Mouse (Mus musculus): Measurements from ENCODE around the gene Olfr1134. TPM values are rescaled to one million over a fixed set of nuclear protein-coding genes. Genes with fewer than 3 reads are reported as not detected.
"Not testable (repeated sequence)": the region's sequence is repeated elsewhere in the genome, so short reads cannot be mapped to it uniquely, and the experiment has no call there.

Gene Olfr1134
- not detected in 2 replicates for polyA plus RNA-seq (2016; fragmentation: Nextera tagmentation; extraction: Ambion mirVana)

GRCm38 (mm10) chr2:87658360-87658759, at the start of gene Olfr1134:
Gene Olfr1134 (minus strand): TSS chr2:87658460.
- no peak within 1 kb of the TSS for H3K9ac ChIP-seq
- H3K4me2 ChIP-seq: no peak within 1 kb of the TSS
- no peaks in the 10 kb centered on the region for H3K9me3 ChIP-seq (replicated peaks)
- H3K27me3 ChIP-seq (replicated peaks): no peaks in the 10 kb centered on the region
- no peaks in the 10 kb centered on the region for H3K4me1 ChIP-seq
- ATAC-seq: no peak
- no peaks in the 10 kb centered on the region for H3K36me3 ChIP-seq
- WGBS (ENCODE audit: insufficient replicate concordance): 65% methylated on average over 2 of the region's 2 CpGs
- H3K4me3 ChIP-seq: no peak within 1 kb of the TSS
- no peak within 1 kb of the TSS for H3K27ac ChIP-seq

DNA sequence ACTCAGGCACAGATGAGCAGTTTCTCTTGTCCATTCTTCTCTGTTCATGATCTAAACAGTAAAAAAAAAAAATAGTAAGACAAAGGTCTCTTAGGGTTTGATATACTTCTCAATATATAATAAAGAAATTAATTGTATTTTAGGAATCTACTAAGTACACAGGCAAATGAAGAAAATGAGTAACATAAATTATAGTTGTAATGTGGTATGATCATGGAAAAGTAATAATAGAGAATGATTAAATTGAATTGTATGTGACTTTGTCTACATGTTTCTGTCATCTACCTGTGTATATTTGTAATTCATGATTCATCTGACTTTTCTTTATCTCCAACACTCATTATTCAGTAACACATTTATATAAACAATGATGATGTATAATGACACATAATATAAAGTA, 35.6 kb upstream of the Olfr1134 start, which contains the start of gene Olfr1136:
Gene Olfr1136 (minus strand): TSS at position 101 of the 400 bp plus-strand sequence.
- H3K4me1 ChIP-seq: no peaks in the 10 kb centered on the region

DNA sequence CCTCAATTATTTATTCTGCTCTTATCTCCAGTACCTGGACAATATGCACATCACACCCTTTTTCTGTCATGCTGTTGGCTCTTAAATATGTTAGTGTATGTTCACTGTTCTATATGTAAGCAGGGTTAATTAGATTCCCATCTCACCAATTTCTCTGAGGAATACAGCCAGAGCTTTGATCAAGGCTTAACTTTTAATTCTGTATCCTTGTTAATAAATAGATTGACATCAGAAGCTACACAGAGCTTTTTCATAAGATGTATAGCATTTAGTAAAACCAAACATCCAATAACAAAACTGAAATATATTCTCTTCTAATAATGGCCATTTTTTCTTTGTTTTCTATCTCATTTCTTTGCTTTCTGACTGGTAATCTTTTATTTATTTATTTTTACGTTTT, 15.3 kb upstream of the Olfr1134 start, which contains the start of gene Olfr1135:
Gene Olfr1135 (minus strand): TSS at position 101 of the 400 bp plus-strand sequence.
- Histone ChIP-seq H3K36me3 (no peaks in the 10 kb centered on the region), H3K4me2 (no peak within 1 kb of the TSS), H3K9me3 (replicated peaks) (no peaks in the 10 kb centered on the region), H3K4me3 (no peak within 1 kb of the TSS), H3K9ac (no peak within 1 kb of the TSS), H3K27me3 (replicated peaks) (no peaks in the 10 kb centered on the region), H3K4me1 (no peaks in the 10 kb centered on the region), H3K27ac (no peak within 1 kb of the TSS)
- 10% methylated on average over 1 of the region's 1 CpGs for WGBS (ENCODE audit: insufficient replicate concordance)
- no peak for ATAC-seq

More for the DNA sequence above, 35.6 kb upstream of the Olfr1134 start, which contains the start of gene Olfr1136:
- Histone ChIP-seq H3K9me3 (replicated peaks) (no peaks in the 10 kb centered on the region), H3K9ac (no peak within 1 kb of the TSS), H3K4me3 (no peak within 1 kb of the TSS), H3K27me3 (replicated peaks) (no peaks in the 10 kb centered on the region), H3K27ac (no peak within 1 kb of the TSS), H3K36me3 (no peaks in the 10 kb centered on the region), H3K4me2 (no peak within 1 kb of the TSS)
- ATAC-seq: no peak

GRCm38 (mm10) chr2:87647274-87647673, 11.0 kb downstream of the Olfr1134 start, which contains the start of gene Olfr1133:
Gene Olfr1133 (minus strand): TSS chr2:87647374.
- no peaks in the 10 kb centered on the region for H3K27me3 ChIP-seq (replicated peaks)
- no peak for ATAC-seq
- H3K4me2 ChIP-seq: no peak within 1 kb of the TSS
- no peaks in the 10 kb centered on the region for H3K4me1 ChIP-seq
- no peaks in the 10 kb centered on the region for H3K36me3 ChIP-seq
- no peak within 1 kb of the TSS for H3K4me3 ChIP-seq
- H3K9me3 ChIP-seq (replicated peaks): no peaks in the 10 kb centered on the region
- H3K9ac ChIP-seq: no peak within 1 kb of the TSS
- H3K27ac ChIP-seq: no peak within 1 kb of the TSS

GRCm38 (mm10) chr2:87642441-87642840, 15.8 kb downstream of the Olfr1134 start:
- Histone ChIP-seq H3K36me3 (no peaks in the 10 kb centered on the region), H3K9ac (no peak overlapping the region), H3K4me1 (no peaks in the 10 kb centered on the region), H3K27me3 (replicated peaks) (no peaks in the 10 kb centered on the region), H3K4me3 (no peak overlapping the region), H3K9me3 (replicated peaks) (no peaks in the 10 kb centered on the region), H3K27ac (no peak overlapping the region), H3K4me2 (no peak overlapping the region)
- no peak for ATAC-seq

- Histone ChIP-seq H3K27me3 (replicated peaks) (no peaks in the 10 kb centered on the region), H3K4me3 (no peak within 1 kb of the TSS)
- ATAC-seq: no peak
Measured at GRCm38 (mm10) chr2:87637435-87637834, 20.8 kb downstream of the Olfr1134 start, which contains the start of gene Olfr1132. Gene Olfr1132 (minus strand): TSS chr2:87637535.

DNA sequence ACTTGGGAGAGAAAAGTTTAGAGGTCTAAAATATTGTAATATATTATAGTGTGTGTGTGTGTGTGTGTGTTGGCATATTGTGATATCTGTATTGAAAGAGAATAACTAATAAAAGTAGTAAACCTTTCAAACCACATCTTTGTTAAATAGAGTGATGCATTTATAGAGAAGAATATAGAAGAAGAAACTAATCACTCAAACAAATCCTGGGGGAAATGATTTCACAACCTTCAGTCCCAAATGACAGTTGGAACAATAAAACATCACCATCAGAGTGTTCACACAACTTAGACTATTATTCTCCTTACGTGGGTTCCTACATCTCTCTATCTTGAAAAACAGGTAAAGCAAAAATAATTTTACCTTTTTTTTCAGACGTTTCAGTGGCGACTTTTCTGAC, 31.5 kb downstream of the Olfr1134 start, which contains the start of gene Olfr1131:
Gene Olfr1131 (plus strand): TSS at position 301 of the 400 bp plus-strand sequence.
- Histone ChIP-seq H3K9ac (no peak within 1 kb of the TSS), H3K27ac (no peak within 1 kb of the TSS), H3K4me3 (no peak within 1 kb of the TSS), H3K4me1 (no peaks in the 10 kb centered on the region), H3K36me3 (no peaks in the 10 kb centered on the region), H3K27me3 (replicated peaks) (no peaks in the 10 kb centered on the region), H3K4me2 (no peak within 1 kb of the TSS), H3K9me3 (replicated peaks) (0 out of 2 replicates have a peak, but pooled peaks cover 2% of the 10 kb centered on the region)
- ATAC-seq: no peak
- WGBS (ENCODE audit: insufficient replicate concordance): 49% methylated on average over 3 of the region's 3 CpGs

More at GRCm38 (mm10) chr2:87637435-87637834, 20.8 kb downstream of the Olfr1134 start, which contains the start of gene Olfr1132:
- Histone ChIP-seq H3K9ac (no peak within 1 kb of the TSS), H3K4me2 (no peak within 1 kb of the TSS), H3K9me3 (replicated peaks) (no peaks in the 10 kb centered on the region; the same call in 1 of the 2 replicates), H3K36me3 (no peaks in the 10 kb centered on the region), H3K4me1 (no peaks in the 10 kb centered on the region), H3K27ac (no peak within 1 kb of the TSS)

DNA sequence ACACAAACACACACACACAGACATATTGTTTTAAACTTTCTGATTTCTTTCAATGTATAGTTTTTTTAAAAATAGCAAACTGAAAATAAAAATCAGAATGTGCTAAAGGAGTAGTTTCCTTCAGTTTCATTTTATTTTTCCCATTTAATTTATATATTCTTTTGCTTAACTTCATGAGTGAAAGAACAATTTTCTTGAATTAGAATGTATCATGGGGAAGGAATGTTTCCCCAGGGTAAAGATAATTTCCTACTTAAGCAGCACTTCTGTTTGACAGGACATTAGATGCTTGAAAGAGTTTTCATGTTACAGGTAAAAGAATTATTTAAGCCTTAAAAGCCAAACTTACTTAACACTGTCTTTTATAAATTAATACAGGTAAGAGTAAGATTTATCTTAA, 52.3 kb downstream of the Olfr1134 start, which contains the start of gene Olfr1130:
Gene Olfr1130 (plus strand): TSS at position 301 of the 400 bp plus-strand sequence.
- ATAC-seq; H3K4me1 ChIP-seq; H3K27ac ChIP-seq; H3K9me3 ChIP-seq (replicated peaks); H3K4me2 ChIP-seq; H3K36me3 ChIP-seq; H3K9ac ChIP-seq; H3K27me3 ChIP-seq (replicated peaks); H3K4me3 ChIP-seq: not testable (repeated sequence)

Other genes starting within 250 kb of the Olfr1134 start
- not detected in 2 replicates for gene Olfr1123, start 241.8 kb downstream of the Olfr1134 start, polyA plus RNA-seq (2016; fragmentation: Nextera tagmentation; extraction: Ambion mirVana)
- gene Olfr1124, start 228.2 kb downstream of the Olfr1134 start, polyA plus RNA-seq (2016; fragmentation: Nextera tagmentation; extraction: Ambion mirVana): 0.05 TPM in 1 of 2 replicates, not detected in the other
- gene Olfr1126, start 204.5 kb downstream of the Olfr1134 start, polyA plus RNA-seq (2016; fragmentation: Nextera tagmentation; extraction: Ambion mirVana): not detected in 2 replicates
- gene Pramel7, start 161.4 kb downstream of the Olfr1134 start, polyA plus RNA-seq (2016; fragmentation: Nextera tagmentation; extraction: Ambion mirVana): not detected in 2 replicates
- gene Pramel6, start 151.9 kb downstream of the Olfr1134 start, polyA plus RNA-seq (2016; fragmentation: Nextera tagmentation; extraction: Ambion mirVana): not detected in 2 replicates
- gene Olfr153, start 126.7 kb downstream of the Olfr1134 start, polyA plus RNA-seq (2016; fragmentation: Nextera tagmentation; extraction: Ambion mirVana): not detected in 2 replicates
- gene Olfr1128, start 112.9 kb downstream of the Olfr1134 start, polyA plus RNA-seq (2016; fragmentation: Nextera tagmentation; extraction: Ambion mirVana): not detected in 2 replicates
- gene Olfr1129, start 84.6 kb downstream of the Olfr1134 start, polyA plus RNA-seq (2016; fragmentation: Nextera tagmentation; extraction: Ambion mirVana): not detected in 2 replicates
- gene Olfr1130, start 52.2 kb downstream of the Olfr1134 start, polyA plus RNA-seq (2016; fragmentation: Nextera tagmentation; extraction: Ambion mirVana): not detected in 2 replicates
- gene Olfr1131, start 31.4 kb downstream of the Olfr1134 start, polyA plus RNA-seq (2016; fragmentation: Nextera tagmentation; extraction: Ambion mirVana): not detected in 2 replicates
- gene Olfr1132, start 20.9 kb downstream of the Olfr1134 start, polyA plus RNA-seq (2016; fragmentation: Nextera tagmentation; extraction: Ambion mirVana): not detected in 2 replicates
- not detected in 2 replicates for gene Olfr1133, start 11.1 kb downstream of the Olfr1134 start, polyA plus RNA-seq (2016; fragmentation: Nextera tagmentation; extraction: Ambion mirVana)
- gene Olfr1135, start 15.2 kb upstream of the Olfr1134 start, polyA plus RNA-seq (2016; fragmentation: Nextera tagmentation; extraction: Ambion mirVana): not detected in 2 replicates
- not detected in 2 replicates for gene Olfr1136, start 35.5 kb upstream of the Olfr1134 start, polyA plus RNA-seq (2016; fragmentation: Nextera tagmentation; extraction: Ambion mirVana)
- gene Olfr1137, start 54.7 kb upstream of the Olfr1134 start, polyA plus RNA-seq (2016; fragmentation: Nextera tagmentation; extraction: Ambion mirVana): not detected in 2 replicates
- not detected in 2 replicates for gene Olfr1138, start 81.5 kb upstream of the Olfr1134 start, polyA plus RNA-seq (2016; fragmentation: Nextera tagmentation; extraction: Ambion mirVana)
- not detected in 2 replicates for gene Olfr1140, start 85.3 kb upstream of the Olfr1134 start, polyA plus RNA-seq (2016; fragmentation: Nextera tagmentation; extraction: Ambion mirVana)
- gene Olfr1141, start 95.5 kb upstream of the Olfr1134 start, polyA plus RNA-seq (2016; fragmentation: Nextera tagmentation; extraction: Ambion mirVana): not detected in 2 replicates
- not detected in 2 replicates for gene Olfr152, start 121.0 kb upstream of the Olfr1134 start, polyA plus RNA-seq (2016; fragmentation: Nextera tagmentation; extraction: Ambion mirVana)
- gene Olfr1143, start 142.1 kb upstream of the Olfr1134 start, polyA plus RNA-seq (2016; fragmentation: Nextera tagmentation; extraction: Ambion mirVana): not detected in 2 replicates
- not detected in 2 replicates for gene Olfr1145, start 151.4 kb upstream of the Olfr1134 start, polyA plus RNA-seq (2016; fragmentation: Nextera tagmentation; extraction: Ambion mirVana)
- gene Olfr1148, start 172.1 kb upstream of the Olfr1134 start, polyA plus RNA-seq (2016; fragmentation: Nextera tagmentation; extraction: Ambion mirVana): not detected in 2 replicates
- gene Olfr1150-ps1, start 185.5 kb upstream of the Olfr1134 start, polyA plus RNA-seq (2016; fragmentation: Nextera tagmentation; extraction: Ambion mirVana): not detected in 2 replicates
- not detected in 2 replicates for gene Olfr1151, start 197.4 kb upstream of the Olfr1134 start, polyA plus RNA-seq (2016; fragmentation: Nextera tagmentation; extraction: Ambion mirVana)
- gene Olfr1152, start 208.0 kb upstream of the Olfr1134 start, polyA plus RNA-seq (2016; fragmentation: Nextera tagmentation; extraction: Ambion mirVana): not detected in 2 replicates
- gene Olfr1153, start 236.5 kb upstream of the Olfr1134 start, polyA plus RNA-seq (2016; fragmentation: Nextera tagmentation; extraction: Ambion mirVana): not detected in 2 replicates
- gene Olfr1154, start 246.7 kb upstream of the Olfr1134 start, polyA plus RNA-seq (2016; fragmentation: Nextera tagmentation; extraction: Ambion mirVana): not detected in 2 replicates

Data from liver, embryonic 12.5 days (tissue).